Mouse (Mus musculus) neural tube, embryonic 14.5 days (tissue): ENCODE measurements around the gene Pik3ca. TPM values are rescaled to one million over a fixed set of nuclear protein-coding genes. Genes with fewer than 3 reads are reported as not detected.

Source experiments
- ATAC-seq: fragments of 200-750 bp; cut with Nextera tagmentation; 2 replicates; pipeline ENCODE4 v1.8.0; 2017; ENCODE audit warnings: low read depth, mild to moderate bottlenecking, moderate TSS enrichment, moderate library complexity
- H3K27ac ChIP-seq: fragments of 300-500 bp; sonication (generic); 2 replicates; pipeline ENCODE4 v1.5.1; 2014; ENCODE audit warnings: low read depth, mild to moderate bottlenecking, control low read depth, low read length, moderate library complexity, mixed read lengths
- H3K27me3 ChIP-seq: fragments of 300-500 bp; sonication (generic); 2 replicates; pipeline ENCODE4 v1.6.1; 2014; ENCODE audit warnings: low read length; ENCODE audit not compliant: control insufficient read depth, insufficient read depth
- H3K36me3 ChIP-seq: fragments of 300-500 bp; sonication (generic); 2 replicates; pipeline ENCODE4 v1.6.1; 2014; ENCODE audit warnings: low read length, mixed read lengths; ENCODE audit not compliant: control insufficient read depth, insufficient read depth
- H3K4me1 ChIP-seq: fragments of 300-500 bp; sonication (generic); 2 replicates; pipeline ENCODE4 v1.6.1; 2014; ENCODE audit warnings: low read length; ENCODE audit not compliant: control insufficient read depth, insufficient read depth
- H3K4me2 ChIP-seq: fragments of 300-500 bp; sonication (generic); 2 replicates; pipeline ENCODE4 v1.6.1; 2014; ENCODE audit warnings: mild to moderate bottlenecking, low read depth, low read length, control low read depth
- H3K4me3 ChIP-seq: fragments of 300-500 bp; sonication (generic); 2 replicates; pipeline ENCODE4 v1.5.1; 2014; ENCODE audit warnings: low read depth, low read length, control low read depth, mixed read lengths
- H3K9ac ChIP-seq: fragments of 300-500 bp; sonication (generic); replicated peaks from 2 replicates; pipeline ENCODE4 v1.6.1; 2014; ENCODE audit warnings: low read depth, mild to moderate bottlenecking, control low read depth, low read length, mixed read lengths
- H3K9me3 ChIP-seq: fragments of 300-500 bp; sonication (generic); 2 replicates; pipeline ENCODE4 v1.6.1; 2016; ENCODE audit warnings: low read length; ENCODE audit not compliant: control insufficient read depth
- WGBS: fragments of 180-500 bp; shearing (Covaris S2); extraction: QIAGEN DNeasy Blood & Tissue Kit; methylation state at CpG from one replicate; pipeline ENCODE4 v1.1.7; 2014; 5-methylcytosine and 5-hydroxymethylcytosine counted together
- polyA plus RNA-seq: library from polyadenylated mRNA; unstranded; fragments of >200 nt; fragmentation: Nextera tagmentation; extraction: Ambion mirVana; gene quantifications from 2 replicates; pipeline ENCODE4 v1.2.1, GENCODE M21; 2014

Pik3ca gene
- polyA plus RNA-seq, 1 experiment from 2014 or later = 26.7 TPM

DNA sequence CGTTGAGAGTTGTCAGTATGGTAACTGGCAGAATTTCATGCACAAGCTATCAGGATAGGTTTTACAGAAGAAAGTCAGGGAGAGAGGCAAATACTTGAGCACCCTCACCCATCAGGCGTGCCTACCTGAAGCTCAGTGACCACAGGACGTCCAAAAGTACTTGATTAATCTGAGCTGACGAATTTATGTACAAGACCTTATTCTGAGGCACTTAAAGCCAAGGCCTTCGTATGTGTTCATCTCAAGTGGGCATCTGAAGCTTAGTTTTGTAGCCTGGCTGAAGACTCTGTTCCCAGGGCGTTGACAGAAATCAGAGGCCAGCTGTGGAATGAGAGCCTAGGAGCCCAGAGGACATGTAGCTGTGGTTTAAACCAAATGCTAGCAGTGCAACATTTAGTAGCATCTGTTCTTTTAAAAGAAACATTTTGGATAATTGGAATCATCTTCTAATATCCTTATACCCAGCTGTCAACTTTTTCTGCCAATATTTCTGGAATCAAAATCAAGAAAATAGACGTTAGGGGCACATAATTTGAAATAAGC, 15.1 kb downstream of the Pik3ca start:
- no peak overlapping the region for H3K9ac ChIP-seq

DNA sequence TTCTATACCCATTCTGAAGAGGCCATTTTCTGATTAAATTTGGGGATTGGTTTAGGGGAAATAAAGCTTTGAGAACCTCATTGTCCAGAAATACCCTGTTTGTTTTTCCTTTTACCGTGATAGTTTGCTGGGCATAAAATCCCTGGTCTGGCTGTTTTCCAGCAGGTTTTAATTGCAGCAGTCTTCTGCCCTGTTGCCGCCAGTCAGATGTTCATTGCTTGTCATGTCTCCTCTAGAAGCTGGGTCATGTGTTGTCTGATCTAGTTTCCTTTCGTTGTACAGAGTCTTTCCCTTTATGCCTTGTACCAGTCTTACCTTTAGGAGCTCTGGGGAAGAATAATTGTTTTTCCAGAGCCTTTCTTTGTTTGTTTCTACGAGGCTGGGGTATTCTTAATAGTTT, 16.9 kb downstream of the Pik3ca start:
- H3K4me2 ChIP-seq = no peak overlapping the region; the same call in 1 of the 2 replicates
- no peaks in the 10 kb centered on the region for H3K36me3 ChIP-seq
- no peaks in the 10 kb centered on the region for H3K9me3 ChIP-seq
- WGBS = 19% methylated on average over 4 of the region's 4 CpGs
- H3K9ac ChIP-seq = no peak overlapping the region
- H3K4me1 ChIP-seq = peaks cover 10% of the 10 kb centered on the region
- ATAC-seq = no peak
- H3K27ac ChIP-seq = no peak overlapping the region
- H3K4me3 ChIP-seq = no peak overlapping the region
- H3K27me3 ChIP-seq = no peaks in the 10 kb centered on the region

More for the DNA sequence above, 15.1 kb downstream of the Pik3ca start:
- H3K36me3 ChIP-seq = no peaks in the 10 kb centered on the region
- no peak overlapping the region for H3K27ac ChIP-seq
- no peak overlapping the region for H3K4me3 ChIP-seq
- no peaks in the 10 kb centered on the region for H3K9me3 ChIP-seq
- peaks cover 10% of the 10 kb centered on the region for H3K4me1 ChIP-seq
- no peak for ATAC-seq
- no peaks in the 10 kb centered on the region for H3K27me3 ChIP-seq
- H3K4me2 ChIP-seq = no peak overlapping the region
- 85% methylated on average over 7 of the region's 7 CpGs for WGBS

DNA sequence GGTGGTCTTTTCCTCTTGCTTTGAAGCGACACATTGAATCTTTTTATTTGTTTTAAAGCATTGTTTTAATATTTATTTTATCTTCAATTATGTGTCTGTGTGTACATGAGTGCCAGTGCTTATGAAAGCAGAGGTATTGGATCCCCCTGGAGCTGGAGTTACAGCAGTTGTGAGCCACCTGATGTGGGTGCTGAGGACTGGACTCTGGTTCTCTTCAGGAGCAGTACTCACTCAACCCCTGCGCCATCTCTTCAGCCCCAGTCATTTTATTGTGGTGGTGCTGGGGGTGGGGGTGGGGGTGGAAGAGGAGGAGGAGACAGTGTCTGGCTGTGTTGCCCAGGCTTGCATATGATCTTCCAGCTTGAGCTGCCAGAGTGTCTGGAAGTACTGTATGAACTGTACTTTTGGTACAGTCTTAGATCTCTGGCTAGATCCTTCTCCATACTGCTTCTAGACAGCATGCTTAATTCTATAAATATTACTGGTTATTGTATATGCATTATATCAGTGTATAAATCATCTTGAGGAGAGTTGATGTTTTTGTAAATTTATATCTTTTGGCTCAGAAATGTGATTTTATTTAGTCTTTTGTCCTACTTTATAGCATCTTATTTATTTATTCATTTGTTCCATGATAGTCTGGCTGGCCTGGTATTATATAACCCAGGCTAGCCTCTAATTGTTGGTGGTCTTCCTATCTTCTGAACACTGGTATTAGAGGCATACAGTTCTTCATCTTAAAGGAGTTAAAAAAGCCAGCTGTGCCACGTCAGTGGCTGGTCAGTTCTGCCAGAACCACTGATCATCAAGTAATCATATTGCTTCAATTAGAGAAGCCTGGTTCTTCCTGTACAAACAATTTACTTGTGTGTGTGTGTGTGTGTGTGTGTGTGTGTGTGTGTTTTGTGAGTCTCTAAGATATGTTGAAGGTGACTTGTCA, 18.2 kb downstream of the Pik3ca start:
- 69% methylated on average over 3 of the region's 3 CpGs for WGBS
- Histone ChIP-seq H3K4me3 (no peak overlapping the region), H3K27ac (no peak overlapping the region), H3K4me1 (peaks cover 10% of the 10 kb centered on the region), H3K9ac (no peak overlapping the region), H3K4me2 (no peak overlapping the region), H3K36me3 (no peaks in the 10 kb centered on the region), H3K27me3 (no peaks in the 10 kb centered on the region), H3K9me3 (no peaks in the 10 kb centered on the region)
- peak; percentile 32; the same call in 1 of the 2 replicates for ATAC-seq

DNA sequence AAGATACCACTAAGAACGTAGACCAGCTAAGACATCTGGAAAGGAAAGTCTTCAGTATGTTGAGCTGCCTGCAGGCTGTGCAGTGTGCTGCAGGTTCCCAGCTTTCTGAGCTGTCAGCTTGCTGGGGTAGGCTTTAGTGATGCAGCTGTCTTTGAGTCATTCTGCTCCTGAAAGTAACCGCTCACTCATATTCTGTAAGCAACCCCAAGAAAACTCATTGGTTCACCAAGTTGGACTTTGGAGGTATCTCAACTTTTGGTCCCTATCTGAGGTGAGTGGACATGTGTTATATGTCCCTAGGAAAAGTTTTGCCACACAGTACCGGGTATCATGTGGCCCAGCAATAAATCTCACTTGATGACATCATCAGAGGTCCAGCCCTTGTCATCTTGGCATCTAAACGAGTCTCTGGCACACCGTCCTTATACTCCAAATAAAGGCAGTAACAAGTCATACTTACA, 20.3 kb downstream of the Pik3ca start:
- WGBS = 81% methylated on average over 5 of the region's 5 CpGs
- H3K27ac ChIP-seq = no peak overlapping the region
- no peak overlapping the region for H3K4me3 ChIP-seq
- H3K4me1 ChIP-seq = peaks cover 10% of the 10 kb centered on the region
- ATAC-seq = no peak
- H3K9ac ChIP-seq = no peak overlapping the region
- no peaks in the 10 kb centered on the region for H3K27me3 ChIP-seq
- no peaks in the 10 kb centered on the region for H3K36me3 ChIP-seq
- no peak overlapping the region for H3K4me2 ChIP-seq
- H3K9me3 ChIP-seq = no peaks in the 10 kb centered on the region

DNA sequence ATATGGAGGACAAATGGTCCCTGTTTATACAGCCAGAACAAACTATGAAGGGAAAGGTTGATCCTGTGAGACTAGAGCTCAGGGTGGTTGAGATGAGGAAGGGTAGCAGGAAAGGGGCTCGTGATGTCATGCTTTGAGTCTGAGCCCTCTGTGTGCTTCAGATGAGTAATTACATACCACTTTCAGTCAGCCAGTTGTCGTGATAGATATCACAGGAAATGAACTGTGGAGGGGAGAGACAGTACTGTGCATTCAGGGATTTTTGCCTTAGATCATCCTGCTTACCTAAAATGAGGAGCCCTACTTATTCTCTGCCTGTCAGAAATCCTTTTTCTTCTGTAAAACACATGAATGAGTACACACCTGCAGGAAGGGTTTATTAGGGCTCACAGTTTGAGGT, 22.4 kb downstream of the Pik3ca start:
- no peak overlapping the region for H3K4me3 ChIP-seq
- H3K9ac ChIP-seq = no peak overlapping the region
- H3K36me3 ChIP-seq = no peaks in the 10 kb centered on the region
- no peak for ATAC-seq
- 64% methylated on average over 2 of the region's 2 CpGs for WGBS
- no peaks in the 10 kb centered on the region for H3K27me3 ChIP-seq
- H3K4me2 ChIP-seq = no peak overlapping the region
- peaks cover 3% of the 10 kb centered on the region; the same call in 1 of the 2 replicates for H3K4me1 ChIP-seq
- no peaks in the 10 kb centered on the region for H3K9me3 ChIP-seq
- H3K27ac ChIP-seq = no peak overlapping the region

DNA sequence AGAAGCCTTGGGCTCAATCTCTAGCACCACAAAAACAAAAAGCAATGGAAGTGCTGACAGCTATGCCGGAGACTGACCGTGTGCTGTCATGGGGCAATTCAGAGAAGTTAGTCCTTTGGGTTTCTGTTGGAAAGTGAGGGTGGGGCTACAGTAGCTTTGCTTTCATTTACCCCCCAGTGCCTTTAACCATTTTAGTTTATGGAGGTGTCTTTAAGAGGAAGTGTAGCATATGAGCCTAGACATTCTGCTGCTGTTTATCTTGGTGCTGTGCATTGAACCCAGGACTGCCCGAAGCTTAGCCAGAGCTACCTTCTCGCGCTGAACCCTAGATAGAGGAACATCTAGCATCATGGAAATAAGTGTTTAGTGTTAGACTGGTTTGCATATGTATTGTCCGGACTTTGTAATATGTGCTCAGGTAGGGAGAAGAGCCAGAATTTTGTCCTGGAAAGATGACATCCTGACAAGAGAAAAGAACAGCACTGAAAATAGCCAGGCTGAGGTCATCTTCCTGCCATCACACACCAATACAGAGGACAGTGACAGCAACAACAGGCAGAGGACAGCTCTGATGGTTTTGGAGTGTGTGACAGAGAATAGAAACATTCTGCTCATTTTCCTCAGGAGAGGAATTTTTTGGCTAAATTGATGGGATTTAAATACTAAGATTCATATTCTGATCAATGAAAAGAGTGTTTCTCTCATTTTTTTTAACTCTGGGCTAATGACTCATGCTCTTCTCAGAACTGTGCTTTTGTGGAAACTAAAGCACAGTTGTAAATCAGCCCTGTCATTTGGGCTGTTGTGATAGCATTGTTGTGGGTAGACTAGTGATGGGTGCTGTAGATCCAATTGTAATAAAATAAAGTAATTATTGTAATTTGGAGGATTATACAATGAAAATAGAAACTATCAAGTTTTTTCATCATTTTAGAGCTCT, 23.9 kb downstream of the Pik3ca start:
- no peak overlapping the region for H3K9ac ChIP-seq
- WGBS = 94% methylated on average over 6 of the region's 6 CpGs
- H3K4me2 ChIP-seq = no peak overlapping the region
- no peaks in the 10 kb centered on the region for H3K9me3 ChIP-seq
- H3K36me3 ChIP-seq = no peaks in the 10 kb centered on the region
- peaks cover under 1% of the 10 kb centered on the region; the same call in 1 of the 2 replicates for H3K4me1 ChIP-seq
- no peak overlapping the region for H3K4me3 ChIP-seq
- no peaks in the 10 kb centered on the region for H3K27me3 ChIP-seq
- no peak overlapping the region for H3K27ac ChIP-seq
- no peak for ATAC-seq

DNA sequence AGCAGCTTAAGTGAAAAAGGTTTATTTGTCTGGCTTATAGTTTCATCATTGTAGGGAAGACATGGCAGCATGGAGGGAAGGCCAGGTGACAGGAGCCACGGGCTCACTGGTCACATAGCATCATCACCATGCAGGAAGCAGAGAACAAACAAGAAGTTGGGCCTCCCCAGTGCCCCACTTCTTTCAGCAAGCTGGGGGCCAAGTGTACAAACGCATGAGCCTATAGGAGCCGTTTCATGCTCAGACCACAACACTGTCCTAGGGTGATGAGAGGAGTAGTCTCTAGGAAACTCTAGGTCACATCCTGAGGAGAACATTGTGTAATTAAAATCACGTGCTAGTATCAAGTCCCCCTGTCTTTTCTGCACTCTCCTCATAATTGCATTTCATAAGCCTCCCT, 30.2 kb downstream of the Pik3ca start:
- H3K36me3 ChIP-seq = no peaks in the 10 kb centered on the region
- no peak overlapping the region for H3K4me3 ChIP-seq
- H3K27ac ChIP-seq = no peak overlapping the region
- H3K4me2 ChIP-seq = no peak overlapping the region
- H3K9ac ChIP-seq = no peak overlapping the region
- WGBS = 82% methylated on average over 4 of the region's 4 CpGs
- no peaks in the 10 kb centered on the region for H3K27me3 ChIP-seq
- no peaks in the 10 kb centered on the region for H3K4me1 ChIP-seq
- no peak for ATAC-seq
- no peaks in the 10 kb centered on the region for H3K9me3 ChIP-seq

DNA sequence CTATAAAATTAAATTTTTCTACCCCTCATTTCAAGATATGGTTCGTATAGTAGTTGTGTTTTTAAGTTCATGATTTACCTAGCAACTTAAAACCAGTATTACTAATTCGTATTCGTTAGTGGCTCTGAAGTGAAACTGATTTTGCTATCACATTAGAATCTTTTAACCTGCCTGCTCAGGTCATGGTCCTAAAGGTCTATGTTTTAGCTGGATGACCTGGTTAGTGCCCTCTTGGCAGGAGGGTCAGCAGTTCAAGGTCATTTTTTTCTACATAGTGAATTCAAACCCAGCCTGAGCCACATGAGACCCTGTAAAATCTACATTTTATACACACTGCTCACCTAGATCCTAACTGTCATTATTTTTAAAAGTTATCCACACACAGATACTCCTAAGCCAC, 30.9 kb downstream of the Pik3ca start:
- H3K9me3 ChIP-seq = no peaks in the 10 kb centered on the region
- 96% methylated on average over 3 of the region's 3 CpGs for WGBS
- no peaks in the 10 kb centered on the region for H3K4me1 ChIP-seq
- no peak overlapping the region for H3K4me3 ChIP-seq
- no peaks in the 10 kb centered on the region for H3K36me3 ChIP-seq
- no peak overlapping the region for H3K27ac ChIP-seq
- H3K4me2 ChIP-seq = no peak overlapping the region
- no peaks in the 10 kb centered on the region for H3K27me3 ChIP-seq
- ATAC-seq = no peak
- no peak overlapping the region for H3K9ac ChIP-seq
